Mouse (Mus musculus): ENCODE results near the gene Cysrt1. TPM values are rescaled to one million over a fixed set of nuclear protein-coding genes. Genes with fewer than 3 reads are reported as not detected.

Cysrt1 gene
- polyA plus RNA-seq, 1 experiment from 2014 or later = 0.22 TPM

GRCm38 (mm10) chr2:25229582-25229981 lies 12.7 kb downstream of the Cysrt1 start:
- no peaks in the 10 kb centered on the region for H3K9me3 ChIP-seq
- no peak overlapping the region for H3K4me3 ChIP-seq
- no peaks in the 10 kb centered on the region for H3K36me3 ChIP-seq
- WGBS = 85% methylated on average over 5 of the region's 5 CpGs
- H3K9ac ChIP-seq = no peak overlapping the region
- no peak for ATAC-seq (ENCODE audit: low read depth)
- no peak overlapping the region for H3K27ac ChIP-seq (replicated peaks)
- H3K4me1 ChIP-seq (replicated peaks) = peaks cover 18% of the 10 kb centered on the region
- H3K27me3 ChIP-seq = no peaks in the 10 kb centered on the region; the same call in 1 of the 2 replicates
- H3K4me2 ChIP-seq = no peak overlapping the region

GRCm38 (mm10) chr2:25228995-25229530 lies 13.2 kb downstream of the Cysrt1 start:
- Histone ChIP-seq H3K36me3 (no peaks in the 10 kb centered on the region), H3K4me3 (peak overlapping the region; percentile 20; the same call in 1 of the 2 replicates), H3K4me1 (replicated peaks) (peaks cover 18% of the 10 kb centered on the region), H3K4me2 (peak overlapping the region; percentile 42), H3K9me3 (no peaks in the 10 kb centered on the region), H3K9ac (peak overlapping the region; percentile 44; the same call in 1 of the 2 replicates), H3K27me3 (no peaks in the 10 kb centered on the region; the same call in 1 of the 2 replicates), H3K27ac (replicated peaks) (no peak overlapping the region; the same call in 1 of the 2 replicates)
- 68% methylated on average over 6 of the region's 6 CpGs for WGBS
- ATAC-seq (ENCODE audit: low read depth) = no peak

GRCm38 (mm10) chr2:25228431-25228889 lies 13.8 kb downstream of the Cysrt1 start:
- Histone ChIP-seq H3K9me3 (no peaks in the 10 kb centered on the region), H3K4me3 (peak overlapping the region; percentile 20), H3K27me3 (no peaks in the 10 kb centered on the region; the same call in 1 of the 2 replicates), H3K4me2 (peak overlapping the region; percentile 42), H3K9ac (peak overlapping the region; percentile 44; the same call in 1 of the 2 replicates), H3K4me1 (replicated peaks) (peaks cover 23% of the 10 kb centered on the region), H3K27ac (replicated peaks) (peak overlapping the region; percentile 69; the same call in 1 of the 2 replicates), H3K36me3 (no peaks in the 10 kb centered on the region)
- WGBS = 0% methylated on average over 7 of the region's 7 CpGs
- no peak for ATAC-seq (ENCODE audit: low read depth)

DNA sequence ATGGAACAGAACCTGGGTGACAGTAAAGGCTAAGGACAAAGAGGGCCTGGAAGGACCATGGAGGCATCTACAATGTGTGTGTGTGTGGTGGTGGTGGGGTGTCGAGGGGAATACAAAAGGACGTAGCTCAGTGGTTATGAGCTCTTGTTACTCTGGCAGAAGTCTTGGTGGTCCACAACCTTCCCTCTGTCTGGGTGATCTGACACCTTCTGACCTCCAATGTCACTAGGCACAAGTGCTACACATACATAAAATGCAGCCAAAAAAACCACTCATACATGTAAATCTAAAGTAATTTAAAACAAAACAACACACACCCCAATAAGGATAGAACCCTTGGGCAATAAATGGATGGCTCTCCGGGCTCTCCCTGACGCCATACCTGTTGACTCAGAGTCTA lies 14.8 kb downstream of the Cysrt1 start:
- no peaks in the 10 kb centered on the region for H3K36me3 ChIP-seq
- no peak for ATAC-seq (ENCODE audit: low read depth)

DNA sequence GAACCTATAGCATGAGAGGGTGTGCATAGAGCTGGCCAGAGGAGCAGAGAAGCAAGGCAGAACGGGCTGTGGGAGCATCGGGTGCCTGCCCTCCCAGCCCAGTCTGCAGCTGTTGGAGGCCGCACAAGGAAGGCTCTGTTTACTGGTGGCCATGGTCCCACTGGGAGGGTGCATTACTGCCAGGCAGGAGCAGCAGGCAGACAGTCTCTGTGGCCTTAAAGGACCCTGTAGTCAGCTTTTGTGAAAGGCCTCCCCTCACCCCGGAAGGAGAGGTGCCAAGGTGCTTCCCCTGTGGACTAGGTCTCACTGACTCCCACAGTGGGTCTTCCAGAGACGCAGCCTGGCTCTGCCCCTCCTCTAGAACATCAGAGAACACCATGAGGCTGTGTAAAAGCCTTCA lies 15.4 kb downstream of the Cysrt1 start:
- no peak overlapping the region for H3K27ac ChIP-seq (replicated peaks)
- no peaks in the 10 kb centered on the region for H3K9me3 ChIP-seq
- no peak overlapping the region for H3K9ac ChIP-seq
- H3K36me3 ChIP-seq = peaks cover 5% of the 10 kb centered on the region
- no peak overlapping the region for H3K4me2 ChIP-seq
- H3K27me3 ChIP-seq = no peaks in the 10 kb centered on the region; the same call in 1 of the 2 replicates
- ATAC-seq (ENCODE audit: low read depth) = no peak
- no peak overlapping the region for H3K4me3 ChIP-seq
- WGBS = 81% methylated on average over 5 of the region's 5 CpGs
- peaks cover 30% of the 10 kb centered on the region for H3K4me1 ChIP-seq (replicated peaks)

More for the DNA sequence above, 14.8 kb downstream of the Cysrt1 start:
- no peak overlapping the region for H3K4me2 ChIP-seq
- no peaks in the 10 kb centered on the region; the same call in 1 of the 2 replicates for H3K27me3 ChIP-seq
- H3K9ac ChIP-seq = no peak overlapping the region
- WGBS = 85% methylated on average over 4 of the region's 4 CpGs
- no peak overlapping the region for H3K4me3 ChIP-seq
- H3K9me3 ChIP-seq = no peaks in the 10 kb centered on the region
- peaks cover 30% of the 10 kb centered on the region for H3K4me1 ChIP-seq (replicated peaks)
- no peak overlapping the region for H3K27ac ChIP-seq (replicated peaks)

DNA sequence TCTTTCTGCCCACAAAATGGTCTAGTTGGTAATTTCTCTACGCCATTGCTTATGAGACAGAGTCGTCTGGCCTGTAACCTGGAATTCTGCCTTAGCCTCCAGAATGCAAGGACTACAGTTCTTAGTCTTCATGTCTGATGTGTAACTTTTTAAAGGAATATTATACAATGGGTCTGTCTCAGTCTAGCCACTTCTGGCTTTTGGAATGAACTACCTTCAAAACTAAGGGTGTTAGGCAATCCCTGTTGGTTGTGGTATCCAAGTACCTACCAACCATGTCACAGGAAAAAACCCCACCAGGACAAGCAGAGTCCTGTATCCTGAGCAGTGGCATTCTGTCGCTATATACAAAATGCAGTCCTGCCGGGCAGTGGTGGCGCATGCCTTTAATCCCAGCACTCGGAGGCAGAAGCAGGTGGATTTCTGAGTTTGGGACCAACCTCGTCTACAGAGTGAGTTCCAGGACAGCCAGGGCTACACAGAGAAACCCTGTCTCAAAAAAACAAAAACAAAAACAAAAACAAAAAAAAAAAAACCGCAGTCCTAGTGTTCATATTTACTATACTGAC lies 16.4 kb downstream of the Cysrt1 start:
- H3K27ac ChIP-seq (replicated peaks) = peak overlapping the region; percentile 97
- peak overlapping the region; percentile 74; the same call in 1 of the 2 replicates for H3K9ac ChIP-seq
- peaks cover 14% of the 10 kb centered on the region for H3K36me3 ChIP-seq
- 82% methylated on average over 8 of the region's 8 CpGs for WGBS
- peak overlapping the region; percentile 55 for H3K4me2 ChIP-seq
- no peaks in the 10 kb centered on the region; the same call in 1 of the 2 replicates for H3K27me3 ChIP-seq
- no peaks in the 10 kb centered on the region for H3K9me3 ChIP-seq
- no peak for ATAC-seq (ENCODE audit: low read depth)
- peaks cover 30% of the 10 kb centered on the region for H3K4me1 ChIP-seq (replicated peaks)
- no peak overlapping the region for H3K4me3 ChIP-seq

GRCm38 (mm10) chr2:25224766-25225752 lies 17.2 kb downstream of the Cysrt1 start:
- WGBS = 2% methylated on average over 41 of the region's 41 CpGs
- no peaks in the 10 kb centered on the region for H3K27me3 ChIP-seq
- peak; percentile 97 for ATAC-seq (ENCODE audit: low read depth)
- H3K4me2 ChIP-seq = peak overlapping the region; percentile 55
- H3K4me1 ChIP-seq (replicated peaks) = peaks cover 30% of the 10 kb centered on the region
- H3K36me3 ChIP-seq = peaks cover 14% of the 10 kb centered on the region
- H3K9me3 ChIP-seq = no peaks in the 10 kb centered on the region
- peak overlapping the region; percentile 74 for H3K9ac ChIP-seq
- peak overlapping the region; percentile 97 for H3K27ac ChIP-seq (replicated peaks)
- H3K4me3 ChIP-seq = peak overlapping the region; percentile 50

- Histone ChIP-seq H3K9me3 (no peaks in the 10 kb centered on the region), H3K4me3 (peak within 1 kb of the TSS; percentile 94), H3K36me3 (peaks cover 14% of the 10 kb centered on the region), H3K27ac (replicated peaks) (peak within 1 kb of the TSS; percentile 97), H3K4me1 (replicated peaks) (peaks cover 30% of the 10 kb centered on the region), H3K4me2 (peak within 1 kb of the TSS; percentile 96), H3K27me3 (no peaks in the 10 kb centered on the region), H3K9ac (peak within 1 kb of the TSS; percentile 91)
- no peak for ATAC-seq (ENCODE audit: low read depth)
- WGBS = under 1% methylated on average over 17 of the region's 17 CpGs
Observed at GRCm38 (mm10) chr2:25224492-25224765, 17.8 kb downstream of the Cysrt1 start, which contains the start of gene Tubb4b. Gene Tubb4b, minus strand, starts transcription at chr2:25224702.

- Histone ChIP-seq H3K27me3 (no peaks in the 10 kb centered on the region), H3K9ac (peak overlapping the region; percentile 91), H3K36me3 (peaks cover 14% of the 10 kb centered on the region), H3K27ac (replicated peaks) (peak overlapping the region; percentile 95), H3K4me1 (replicated peaks) (peaks cover 27% of the 10 kb centered on the region), H3K9me3 (no peaks in the 10 kb centered on the region), H3K4me3 (peak overlapping the region; percentile 94), H3K4me2 (peak overlapping the region; percentile 96)
- 3% methylated on average over 51 of the region's 53 CpGs for WGBS
- peak; percentile 29 for ATAC-seq (ENCODE audit: low read depth)
Observed at GRCm38 (mm10) chr2:25223681-25224491, 18.4 kb downstream of the Cysrt1 start.

DNA sequence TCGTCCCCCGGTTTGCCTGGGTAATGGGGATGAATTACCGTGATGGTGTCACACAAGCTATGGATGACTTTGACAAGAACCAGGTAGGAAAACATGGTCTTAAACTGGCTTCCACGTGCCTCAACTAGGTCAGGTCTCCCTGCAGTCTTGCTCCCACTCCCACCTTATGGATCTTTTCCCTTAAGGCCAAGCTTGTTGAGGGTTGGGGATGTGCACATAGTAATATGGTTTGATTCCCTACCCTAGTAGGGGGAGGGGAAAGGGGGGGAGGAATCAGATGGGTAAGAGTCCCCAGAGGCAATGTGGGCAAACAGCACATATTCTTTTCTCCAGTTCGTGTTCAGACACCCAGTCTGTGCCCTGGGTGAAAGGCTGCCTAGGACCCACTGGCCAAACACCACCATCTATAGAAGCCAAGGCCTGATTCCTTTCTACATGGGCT lies 20.9 kb downstream of the Cysrt1 start:
- no peak for ATAC-seq (ENCODE audit: low read depth)
- no peaks in the 10 kb centered on the region for H3K9me3 ChIP-seq
- 70% methylated on average over 5 of the region's 5 CpGs for WGBS

DNA sequence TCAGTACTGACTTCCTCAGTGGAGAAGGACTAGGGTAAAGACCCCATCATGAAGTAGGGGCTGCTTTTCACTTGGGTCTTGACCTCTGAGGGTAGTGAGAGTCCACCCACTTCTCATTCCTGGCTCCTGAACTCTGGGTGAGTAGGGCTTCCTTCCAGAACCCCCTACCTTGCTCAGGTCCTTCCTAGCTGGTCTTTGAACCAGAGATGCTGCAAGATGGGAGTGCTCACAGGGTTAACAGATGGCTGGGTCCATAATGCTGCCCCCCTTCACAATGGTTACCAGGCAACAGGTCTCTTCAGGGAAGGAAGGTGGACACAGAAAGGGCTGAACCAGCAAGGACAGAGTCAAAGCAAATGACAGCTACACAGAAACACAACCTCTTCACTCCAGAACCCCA lies 23.8 kb downstream of the Cysrt1 start, which contains the start of gene Fam166a:
TSS of gene Fam166a (plus strand) at position 301 of the 400 bp plus-strand sequence.
- H3K4me3 ChIP-seq = no peak within 1 kb of the TSS
- no peaks in the 10 kb centered on the region for H3K9me3 ChIP-seq
- no peak within 1 kb of the TSS for H3K9ac ChIP-seq
- peaks cover 14% of the 10 kb centered on the region for H3K36me3 ChIP-seq
- H3K27ac ChIP-seq (replicated peaks) = no peak within 1 kb of the TSS
- H3K27me3 ChIP-seq = peaks cover 9% of the 10 kb centered on the region; the same call in 1 of the 2 replicates
- no peak for ATAC-seq (ENCODE audit: low read depth)
- H3K4me1 ChIP-seq (replicated peaks) = peaks cover 7% of the 10 kb centered on the region
- no peak within 1 kb of the TSS for H3K4me2 ChIP-seq

More for the DNA sequence above, 20.9 kb downstream of the Cysrt1 start:
- Histone ChIP-seq H3K4me1 (replicated peaks) (peaks cover 20% of the 10 kb centered on the region), H3K4me3 (no peak overlapping the region), H3K27ac (replicated peaks) (no peak overlapping the region), H3K27me3 (no peaks in the 10 kb centered on the region), H3K36me3 (peaks cover 14% of the 10 kb centered on the region), H3K4me2 (no peak overlapping the region), H3K9ac (no peak overlapping the region)
